Mouse (Mus musculus): ENCODE measurements around the gene Syf2.
"Not testable (repeated sequence)": the region's sequence is repeated elsewhere in the genome, so short reads cannot be mapped to it uniquely, and the experiment has no call there.

Gene Syf2

DNA sequence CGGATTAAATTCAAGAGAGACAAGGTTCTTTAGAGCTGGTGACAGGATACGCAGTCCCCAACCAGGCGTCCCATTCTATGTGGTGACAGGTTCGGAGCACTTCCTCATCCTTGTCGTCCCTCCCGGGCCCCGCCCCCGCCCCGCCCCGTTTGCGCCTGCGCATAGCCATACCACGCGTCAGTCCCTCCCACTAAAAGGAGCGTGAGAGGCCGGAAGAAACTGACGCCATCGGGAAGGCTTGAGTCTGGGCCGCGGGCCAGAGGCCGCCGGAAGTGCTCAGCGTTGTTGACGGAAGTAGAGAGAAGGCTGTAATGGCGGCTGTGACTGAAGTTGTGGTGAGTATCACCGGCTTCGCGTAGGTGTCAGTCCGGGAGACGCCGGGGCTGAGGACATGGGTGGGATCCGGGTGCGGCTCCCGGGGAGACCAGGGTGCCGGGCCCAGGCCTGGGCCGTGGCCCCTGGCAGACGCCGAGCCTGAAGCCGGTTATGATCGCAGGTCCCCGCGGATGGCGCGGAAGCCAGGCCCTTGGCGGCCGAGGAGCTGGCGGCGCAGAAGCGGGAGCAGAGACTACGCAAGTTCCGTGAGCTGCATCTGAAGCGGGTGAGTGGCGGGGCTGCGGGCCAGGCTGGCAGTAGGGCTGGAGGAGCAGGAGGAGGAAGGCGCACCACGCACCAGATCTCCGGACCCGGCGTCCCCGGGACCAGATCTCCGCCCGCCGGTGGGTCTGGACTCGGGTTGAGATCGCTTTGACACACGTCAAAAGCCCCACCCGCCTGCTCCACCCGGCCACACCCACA, at the start of gene Syf2:
Gene Syf2 (plus strand): TSS at position 215 of the 798 bp plus-strand sequence.
- peak; percentile 97 for DNase-seq

DNA sequence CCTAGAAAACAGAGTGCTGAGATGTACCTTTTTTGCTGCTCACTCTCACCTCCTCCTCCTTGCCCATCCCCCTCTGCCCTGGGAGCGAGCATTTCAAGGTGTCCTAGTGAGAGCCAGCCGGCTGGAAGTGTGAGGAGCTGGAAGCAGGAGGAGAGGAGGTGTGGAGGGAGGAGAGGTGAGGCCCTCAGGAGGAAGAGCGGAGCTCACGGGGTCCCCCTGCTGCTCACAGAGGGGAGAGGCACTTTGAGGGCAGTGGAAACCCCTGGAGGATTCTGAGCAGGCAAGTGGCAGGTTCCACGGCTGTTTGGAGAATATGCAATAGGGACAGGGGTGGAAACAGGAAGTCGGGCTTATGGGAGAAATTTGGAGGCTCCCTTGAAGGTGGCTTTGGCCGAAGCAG, 47.4 kb upstream of the Syf2 start:
- peak; percentile 56 for DNase-seq

DNA sequence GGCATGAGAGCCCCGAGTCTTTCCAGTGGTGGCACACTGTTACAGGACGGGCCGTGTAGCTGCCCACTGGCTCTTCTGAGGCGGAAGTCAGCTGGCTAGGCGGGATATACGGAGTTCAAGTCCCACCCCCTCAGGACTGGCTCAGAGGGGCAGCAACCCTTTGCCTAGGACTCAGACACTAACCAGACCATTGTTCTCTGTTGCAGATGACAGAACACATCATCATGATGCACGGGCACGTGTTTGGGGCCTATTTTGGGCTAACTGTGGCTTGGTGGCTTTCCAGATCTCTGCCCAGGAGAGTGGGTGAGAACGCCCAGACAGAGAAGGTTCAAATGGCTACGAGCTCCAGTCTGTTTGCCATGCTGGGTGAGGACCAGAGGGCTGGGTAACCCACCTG, 46.9 kb upstream of the Syf2 start:
- DNase-seq: no peak

DNA sequence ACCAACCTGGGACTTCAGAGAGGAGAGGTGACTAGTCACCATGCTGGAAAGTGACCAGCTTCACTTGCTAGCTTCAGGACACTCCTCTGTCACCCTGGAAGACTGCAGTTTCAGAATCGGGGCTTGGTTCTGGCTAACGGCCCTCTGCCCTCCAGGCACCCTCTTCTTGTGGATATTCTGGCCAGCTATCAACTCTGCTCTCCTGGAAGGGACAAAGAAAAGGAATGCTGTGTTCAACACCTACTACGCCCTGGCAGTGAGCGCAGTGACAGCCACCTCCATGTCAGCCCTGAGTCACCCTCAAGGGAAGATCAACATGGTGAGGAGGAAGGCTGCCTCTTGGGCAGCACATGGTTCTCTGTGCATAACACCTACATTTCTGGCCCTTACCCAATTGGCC, 46.3 kb upstream of the Syf2 start:
- DNase-seq: no peak

DNA sequence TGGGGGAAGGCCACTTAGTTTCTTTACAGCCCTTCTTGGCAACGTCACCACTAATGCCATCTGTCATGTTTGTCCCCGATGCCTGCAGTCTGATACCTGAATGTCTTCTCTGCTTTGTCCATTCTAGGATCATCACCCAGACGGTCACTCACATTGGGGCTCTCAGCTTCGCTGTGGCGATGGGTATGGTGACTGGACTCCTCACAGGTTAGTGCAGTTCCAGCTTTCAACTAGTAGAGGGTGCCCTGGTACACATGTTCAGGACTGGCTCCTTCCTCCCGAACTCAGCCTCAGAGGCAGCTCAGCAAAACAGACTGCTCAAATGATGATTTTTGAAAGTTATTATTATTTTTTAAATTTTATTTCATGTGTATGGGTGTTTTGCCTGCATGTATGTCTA, 38.6 kb upstream of the Syf2 start:
- peak; percentile 76 for DNase-seq

DNA sequence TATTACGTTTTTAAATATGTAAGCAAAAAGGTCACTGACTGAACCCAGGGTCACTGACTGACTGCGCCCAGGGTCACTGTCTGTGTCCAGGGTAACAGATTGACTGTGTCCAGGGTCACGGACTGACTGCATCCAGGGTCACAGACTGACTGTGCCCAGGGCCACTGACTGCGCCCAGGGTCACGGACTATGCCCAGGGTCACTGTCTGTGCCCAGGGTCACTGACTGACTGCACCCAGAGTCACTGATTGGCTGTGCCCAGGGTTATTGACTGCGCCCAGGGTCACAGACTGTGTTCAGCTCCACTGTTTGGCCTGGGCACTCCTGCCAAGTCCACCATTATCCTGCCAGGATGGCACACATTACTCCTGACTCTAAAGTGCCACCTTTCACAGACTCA, 33.4 kb upstream of the Syf2 start:
- no peak for DNase-seq

DNA sequence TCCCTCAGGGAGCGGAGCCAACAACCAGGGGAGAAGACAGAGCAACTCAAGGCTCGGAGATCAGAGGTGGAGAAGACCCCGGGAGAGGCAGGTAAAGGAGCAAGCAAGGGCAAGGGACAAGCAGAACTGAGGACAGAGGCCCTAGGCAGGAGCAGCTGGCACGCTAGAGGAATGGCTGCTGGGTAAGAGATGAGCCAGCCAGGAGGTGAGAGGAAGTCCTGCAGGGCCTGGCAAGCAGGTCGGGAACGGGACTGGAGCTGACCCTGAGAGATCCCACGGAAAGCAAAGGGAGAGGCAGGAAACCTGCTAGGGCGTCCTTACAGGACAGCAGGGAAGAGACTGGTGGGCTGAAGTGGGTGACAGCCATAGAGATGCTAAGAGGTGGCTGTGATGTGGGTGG, 29.6 kb upstream of the Syf2 start:
- no peak for DNase-seq

DNA sequence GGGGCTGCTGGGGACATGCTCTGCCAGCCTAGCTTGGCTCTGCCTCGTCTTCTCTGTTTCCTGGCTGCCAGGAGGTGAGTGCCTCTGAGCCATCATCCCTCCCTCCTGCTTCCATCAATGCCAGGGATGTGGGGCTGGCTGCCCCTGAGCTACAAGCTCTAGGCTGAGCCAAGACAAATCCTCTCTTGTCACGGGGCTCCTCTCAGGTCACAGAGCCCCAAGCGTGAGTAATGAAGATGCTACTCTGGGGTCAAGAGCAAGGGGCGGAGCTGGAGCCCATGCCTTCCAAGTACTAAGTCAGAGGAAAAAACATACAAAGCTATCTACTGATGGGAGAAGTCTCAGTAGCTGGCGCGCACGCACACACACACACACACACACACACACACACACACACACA, 27.7 kb upstream of the Syf2 start:
- DNase-seq: no peak

DNA sequence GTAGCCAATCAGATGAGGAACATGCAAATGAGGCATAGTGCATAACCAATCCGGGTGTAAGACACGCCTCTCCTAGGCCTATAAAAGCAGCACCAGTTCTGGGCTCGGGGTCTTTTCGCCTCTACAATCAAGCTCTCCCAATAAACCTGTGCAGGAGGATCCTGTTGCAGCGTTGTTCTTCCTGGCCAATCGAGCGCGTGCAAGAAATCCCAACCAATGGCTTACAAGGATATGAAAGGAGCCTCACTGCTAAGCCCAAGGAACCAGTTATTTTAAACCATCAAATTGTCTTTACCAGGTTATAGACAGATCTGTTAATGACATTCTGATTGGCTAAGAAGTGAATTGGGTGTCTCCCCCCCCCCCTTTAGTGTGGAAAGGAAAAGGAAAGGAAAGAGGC, 19.3 kb upstream of the Syf2 start:
- DNase-seq: not testable (repeated sequence)

DNA sequence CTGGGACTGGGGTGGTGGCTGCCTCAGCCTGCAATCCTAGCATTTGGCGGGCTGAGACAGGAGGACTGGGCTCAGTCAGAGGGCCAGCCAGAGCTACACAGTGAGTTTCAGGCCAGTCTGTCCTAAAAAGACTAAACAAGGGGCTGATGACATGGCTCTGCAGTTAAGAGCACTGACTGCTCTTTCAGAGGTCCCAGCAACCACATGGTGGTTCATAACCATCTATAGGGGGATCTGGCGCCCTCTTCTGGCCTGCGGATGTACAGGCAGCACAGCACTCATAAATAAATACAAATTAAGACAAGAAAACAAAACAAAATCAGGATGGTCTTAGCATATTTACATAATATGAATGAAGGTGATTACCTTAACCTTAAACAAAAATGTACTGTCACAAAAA, 17.3 kb upstream of the Syf2 start:
- peak; percentile 83 for DNase-seq

DNA sequence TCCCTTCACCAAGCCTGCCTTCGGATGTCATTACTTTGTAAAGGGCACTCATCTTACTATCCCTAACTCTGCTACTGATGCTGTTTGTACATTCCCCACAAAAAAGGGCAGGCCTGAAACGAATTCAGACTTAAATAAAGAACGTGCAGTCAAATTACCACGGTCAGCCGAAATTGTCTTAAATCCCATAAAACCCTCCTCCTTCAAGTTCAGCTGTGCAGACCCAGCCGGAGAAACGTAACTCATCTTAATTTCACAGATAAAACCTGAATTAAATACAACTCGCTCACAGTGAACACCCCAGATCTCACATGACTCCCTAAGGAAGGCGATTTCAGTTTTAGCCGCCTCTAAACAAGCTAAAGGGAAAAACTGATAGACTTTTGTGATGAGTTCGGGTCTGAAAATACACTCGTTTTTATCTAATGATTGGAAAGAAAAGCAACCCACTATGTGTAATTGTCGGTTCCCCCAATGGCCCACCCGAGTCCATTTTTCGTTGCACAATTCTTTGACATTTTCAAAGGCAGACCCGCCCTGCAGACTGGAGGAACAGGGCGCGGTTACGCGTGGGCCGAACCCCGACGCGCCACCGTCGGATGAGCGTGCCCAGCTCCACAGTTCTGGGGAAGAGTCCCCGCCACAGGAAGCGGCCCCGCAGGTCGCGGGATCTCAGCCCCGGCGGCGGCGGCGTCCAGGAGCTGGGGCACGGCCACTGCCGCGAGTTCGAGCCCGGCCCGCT, 16.4 kb upstream of the Syf2 start:
- DNase-seq: no peak

DNA sequence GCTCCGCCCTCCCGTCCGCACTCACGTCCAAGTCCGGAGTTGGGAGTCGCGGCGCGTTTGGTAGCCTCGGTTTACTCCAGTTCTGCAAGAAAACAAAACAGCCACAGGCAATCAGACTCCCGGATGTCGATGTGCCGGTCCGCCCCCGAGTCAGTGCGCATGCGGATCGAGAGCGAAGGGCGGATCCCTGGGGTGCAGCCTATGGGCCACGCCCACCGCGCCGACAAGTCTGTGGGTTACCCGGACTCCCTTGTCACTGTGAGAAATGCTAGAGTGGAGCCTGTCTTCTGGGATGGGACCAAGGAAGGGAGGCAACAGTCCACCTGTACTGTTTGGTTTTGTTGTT, 15.9 kb upstream of the Syf2 start, which contains the start of gene Tmem50a:
Gene Tmem50a (minus strand): TSS at position 161 of the 346 bp plus-strand sequence.
- DNase-seq: peak; percentile 97

DNA sequence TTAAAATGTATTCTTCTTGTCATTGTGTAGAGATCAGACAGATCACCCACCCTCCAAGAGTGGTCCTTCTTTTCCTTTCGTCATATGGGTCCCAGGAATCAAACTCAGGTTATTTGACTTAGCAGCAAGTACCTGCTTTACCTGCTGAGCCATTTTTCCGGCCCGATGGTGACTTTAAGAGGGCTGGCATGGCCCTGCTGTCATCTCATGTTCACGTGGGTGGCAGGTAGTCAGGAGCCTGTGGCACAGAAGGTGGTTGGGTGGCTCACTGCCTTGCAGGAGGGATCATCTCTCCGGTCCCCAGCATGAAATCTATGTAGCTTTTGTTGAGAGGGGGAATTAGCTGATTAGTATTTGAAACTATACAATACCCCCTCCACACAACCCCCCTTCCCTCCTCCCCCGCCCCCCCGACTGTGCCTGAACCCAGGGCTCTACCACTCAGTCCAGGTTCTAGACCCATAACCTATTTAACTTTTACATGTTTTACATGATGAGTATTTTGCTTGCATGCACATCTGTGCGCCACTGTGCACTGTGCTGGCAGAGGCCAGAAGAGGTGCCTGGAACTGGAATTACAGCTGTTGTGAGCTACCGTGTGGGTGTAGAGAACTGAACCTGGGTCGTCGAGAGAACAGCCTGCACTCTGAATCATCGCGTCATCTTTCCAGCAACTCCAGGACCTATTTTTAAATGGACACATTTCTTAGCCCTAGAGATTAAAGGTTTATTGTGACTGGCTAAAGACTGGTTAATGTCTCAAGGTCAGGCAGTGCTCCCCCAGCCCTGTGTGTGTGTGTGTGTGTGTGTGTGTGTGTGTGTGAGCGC, 15.3 kb upstream of the Syf2 start:
- no peak for DNase-seq

DNA sequence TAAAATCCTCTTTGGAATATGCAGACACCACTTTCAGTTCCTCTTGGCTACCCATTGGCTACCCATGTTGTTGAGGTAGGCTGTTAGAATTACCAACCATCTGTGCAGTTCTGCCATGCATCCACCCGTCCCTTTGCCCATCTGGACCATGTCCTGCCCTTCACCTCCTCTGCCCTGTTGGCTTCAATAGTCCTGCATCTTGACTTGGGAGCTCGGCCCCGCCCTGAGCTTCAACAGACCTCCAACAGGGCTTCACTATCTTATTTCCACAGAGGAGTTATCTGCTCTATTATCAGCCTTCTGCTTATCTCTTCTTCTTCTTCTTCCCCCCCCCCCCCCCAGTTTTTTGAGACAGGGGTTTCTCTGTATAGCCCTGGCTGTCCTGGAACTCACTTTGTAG, 13.5 kb upstream of the Syf2 start:
- no peak for DNase-seq

DNA sequence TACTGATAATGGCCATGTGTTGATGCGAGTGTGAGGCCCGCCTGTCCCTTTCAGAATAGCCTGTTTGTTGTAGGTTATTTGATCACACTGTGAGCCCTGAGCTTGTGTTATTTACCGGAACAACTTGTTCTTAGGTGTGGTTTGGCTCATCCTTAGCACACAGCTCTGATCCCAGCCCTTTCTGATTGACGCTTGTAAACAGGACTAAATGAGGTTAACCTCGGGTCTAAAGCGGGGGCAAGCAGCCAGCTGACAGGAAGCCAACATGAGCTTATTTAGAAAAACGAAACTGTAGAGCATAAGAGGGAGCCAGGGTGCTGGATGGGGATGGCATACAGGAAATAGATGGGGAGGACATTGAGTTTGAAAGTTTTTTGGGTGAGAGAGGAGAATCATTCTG, 12.3 kb upstream of the Syf2 start:
- peak; percentile 88 for DNase-seq

DNA sequence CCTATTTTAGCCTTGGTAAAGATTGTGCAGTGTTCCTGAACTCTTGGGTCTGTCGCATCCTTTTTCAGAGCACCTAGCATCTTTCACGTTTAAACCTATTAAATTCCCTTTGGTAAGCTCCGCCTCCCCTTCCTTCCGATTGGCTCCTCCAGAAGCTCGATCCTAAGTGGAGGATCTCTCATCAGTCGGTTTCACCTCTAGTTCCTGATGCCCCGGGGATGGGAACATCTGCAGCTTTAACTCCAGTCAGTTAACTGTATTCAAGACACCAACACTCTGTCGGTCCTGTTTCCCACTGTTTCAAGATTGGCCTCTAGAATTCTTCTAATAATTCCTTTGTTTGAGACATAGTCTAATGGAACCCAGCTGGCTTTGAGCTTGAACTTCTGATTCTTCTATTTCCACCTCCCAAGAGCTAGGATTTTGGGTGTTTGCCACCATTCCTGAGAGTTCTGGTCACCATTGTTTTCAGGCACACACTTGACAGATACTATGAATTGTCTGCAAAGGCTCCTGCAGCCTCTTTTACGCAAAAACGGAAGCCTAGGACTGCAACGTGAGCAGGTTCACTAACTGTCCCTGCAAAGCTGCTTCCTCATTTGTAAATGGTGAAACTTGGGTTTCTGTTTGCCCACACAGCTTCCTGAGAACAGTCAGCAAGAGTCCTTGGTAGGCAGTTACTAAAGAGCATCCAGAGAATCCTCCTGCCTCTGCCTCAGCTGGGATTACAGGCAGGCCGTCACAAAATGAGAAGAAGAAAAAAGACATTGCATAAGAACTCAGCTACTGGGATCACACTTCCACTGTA, 10.8 kb upstream of the Syf2 start:
- no peak for DNase-seq

DNA sequence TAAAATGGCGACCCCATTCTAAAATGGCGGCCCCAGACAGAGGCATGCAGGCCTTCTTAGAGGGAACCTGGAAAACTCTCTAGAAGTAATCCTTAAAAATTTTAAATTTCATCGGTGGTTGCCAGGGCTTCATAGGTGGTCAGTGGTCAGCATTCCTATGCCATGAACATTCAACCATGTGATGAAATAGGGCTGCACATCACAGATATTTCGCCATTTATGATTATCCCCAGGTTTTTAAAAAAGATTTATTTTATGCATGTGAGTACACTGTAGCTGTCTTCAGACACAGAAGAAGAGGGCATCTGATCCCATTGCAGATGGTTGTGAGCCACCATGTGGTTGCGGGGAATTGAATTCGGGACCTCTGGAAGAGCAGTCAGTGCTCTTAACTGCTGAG, 10.1 kb upstream of the Syf2 start:
- no peak for DNase-seq

DNA sequence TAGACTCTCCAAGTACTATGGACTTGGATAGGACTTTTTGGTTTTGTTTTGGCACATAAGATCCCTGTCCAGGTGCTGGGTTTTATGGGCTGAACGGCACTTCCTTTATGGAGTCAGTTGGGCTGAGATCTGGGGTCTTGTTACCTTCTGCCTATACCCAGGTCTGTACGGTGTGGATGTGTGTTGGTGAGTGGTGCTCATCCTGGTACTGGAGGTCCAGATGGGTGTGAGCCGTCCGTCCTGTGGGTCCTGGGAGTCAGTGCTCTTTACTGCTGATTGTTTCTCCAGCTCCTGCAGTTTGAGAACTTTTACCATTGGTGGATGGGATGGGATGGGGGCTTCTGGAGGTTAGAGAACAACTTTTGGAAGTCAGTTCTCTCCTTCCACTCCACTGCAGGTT, 9.0 kb upstream of the Syf2 start:
- no peak for DNase-seq

DNA sequence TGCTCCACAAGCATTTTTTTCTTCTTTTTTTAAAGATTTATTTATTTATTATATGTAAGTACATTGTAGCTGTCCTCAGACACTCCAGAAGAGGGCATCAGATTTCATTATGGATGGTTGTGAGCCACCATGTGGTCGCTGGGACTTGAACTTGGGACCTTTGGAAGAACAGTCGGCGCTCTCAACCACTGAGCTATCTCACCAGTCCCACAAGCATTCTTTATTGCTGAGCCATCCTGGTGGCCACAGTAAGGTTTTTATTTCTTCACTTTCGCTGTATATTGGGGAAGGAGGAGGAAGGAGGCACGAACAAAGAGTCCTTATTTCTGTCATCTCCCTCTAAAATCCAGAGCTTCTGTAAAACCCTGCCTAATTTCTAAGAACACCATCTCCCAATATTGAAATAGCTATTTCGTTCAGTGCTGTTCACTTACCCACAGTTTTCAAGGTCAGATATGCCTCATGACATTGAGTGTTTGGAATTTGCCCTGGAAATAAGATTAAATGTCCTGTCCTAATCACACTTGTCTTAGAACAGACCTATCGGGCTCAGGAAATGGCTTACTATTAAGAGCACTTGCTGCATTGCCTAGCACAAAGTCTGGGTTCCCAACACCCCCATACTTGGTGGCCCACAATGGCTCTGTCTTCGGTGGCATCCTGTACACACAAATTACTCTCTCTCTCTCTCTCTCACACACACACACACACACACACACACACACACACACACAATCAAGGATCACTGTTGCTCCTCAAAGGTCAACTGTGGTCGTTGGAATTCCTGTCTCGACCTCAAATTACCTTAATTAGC, 8.4 kb upstream of the Syf2 start:
- no peak for DNase-seq

DNA sequence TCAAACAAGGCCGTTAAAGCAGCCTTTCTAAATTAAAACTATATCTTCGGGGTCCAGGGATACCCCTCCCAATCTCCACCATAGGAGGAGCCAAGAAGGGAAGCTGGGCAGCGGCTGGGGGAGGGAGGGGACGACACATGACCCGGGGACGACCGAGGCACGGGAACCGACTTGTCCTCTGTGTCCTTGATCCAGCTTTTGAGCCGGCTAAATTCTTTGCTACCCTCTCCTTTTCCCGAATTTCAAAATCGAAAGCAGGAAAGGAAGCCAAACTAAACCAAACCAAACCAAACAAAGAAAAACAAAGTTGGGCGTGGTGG, 7.8 kb upstream of the Syf2 start:
- DNase-seq: peak; percentile 83

DNA sequence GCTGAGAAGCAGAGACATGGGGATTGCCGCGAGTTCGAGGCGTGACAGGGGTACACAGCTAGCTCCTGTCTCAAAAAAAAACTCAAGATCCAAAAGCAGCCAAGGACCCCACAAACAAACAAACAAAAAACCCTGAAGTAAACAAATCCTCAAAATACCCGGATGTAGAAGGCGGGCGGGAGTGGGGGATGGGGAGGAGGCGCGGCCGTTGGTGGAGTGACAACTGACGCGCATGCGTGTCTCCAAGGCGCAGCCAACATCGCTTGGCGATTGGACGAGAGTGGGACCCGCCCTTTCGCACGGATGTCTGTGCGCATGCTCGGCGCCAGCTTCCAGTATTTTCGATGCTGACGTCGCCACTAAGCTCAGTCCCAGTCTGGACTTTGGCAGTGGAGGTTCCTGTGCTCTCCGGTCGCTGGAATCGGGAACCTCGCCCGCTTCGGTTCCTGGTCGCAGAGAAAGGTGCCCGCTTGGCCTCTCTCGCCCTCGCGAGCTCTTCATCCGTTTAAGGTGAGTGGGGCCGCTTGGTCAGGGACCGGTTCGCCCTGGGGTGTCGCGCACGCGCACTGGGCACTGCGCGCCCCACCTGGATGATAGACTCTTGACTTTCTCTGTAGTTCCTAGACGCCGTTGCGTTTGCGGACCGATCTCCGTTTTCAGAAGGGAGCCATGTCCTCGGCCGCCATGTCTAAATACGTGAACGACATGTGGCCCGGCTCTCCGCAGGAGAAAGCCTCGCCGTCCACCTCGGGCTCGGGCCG, 7.3 kb upstream of the Syf2 start, which contains the start of gene Rsrp1:
Gene Rsrp1 (plus strand): TSS at position 335 of the 761 bp plus-strand sequence.
- peak; percentile 99 for DNase-seq
